Mouse (Mus musculus) limb, embryonic 14.5 days (tissue): ENCODE results near the gene Pigt. TPM values are rescaled to one million over a fixed set of nuclear protein-coding genes. Genes with fewer than 3 reads are reported as not detected.
A peak's percentile ranks its signal among the peaks of the same experiment; 100 is the strongest.

Experiments
- ATAC-seq: fragments of 200-750 bp; cut with Nextera tagmentation; 2 replicates; pipeline ENCODE4 v1.8.0; 2017; ENCODE audit warnings: low read depth, moderate number of reproducible peaks, moderate TSS enrichment; ENCODE audit not compliant: low FRiP score
- DNase-seq: peaks from one replicate; pipeline ENCODE4 v3.0.0-alpha.2; 2015; ENCODE audit warnings: low spot score
- H3K27ac ChIP-seq: fragments of 300-500 bp; sonication (generic); replicated peaks from 2 replicates; pipeline ENCODE4 v1.5.1; 2014; ENCODE audit warnings: low read depth, mild to moderate bottlenecking, low read length, moderate library complexity, mixed read lengths
- H3K27me3 ChIP-seq: fragments of 300-500 bp; sonication (generic); 2 replicates; pipeline ENCODE4 v1.6.1; 2014; ENCODE audit warnings: low read length, mixed read lengths; ENCODE audit not compliant: control insufficient read depth, insufficient read depth
- H3K36me3 ChIP-seq: fragments of 300-500 bp; sonication (generic); 2 replicates; pipeline ENCODE4 v1.6.1; 2014; ENCODE audit warnings: mild to moderate bottlenecking, low read length, moderate library complexity, mixed read lengths; ENCODE audit not compliant: control insufficient read depth, insufficient read depth
- H3K4me1 ChIP-seq: fragments of 300-500 bp; sonication (generic); 2 replicates; pipeline ENCODE4 v1.6.1; 2014; ENCODE audit warnings: antibody characterized with exemption, low read length, mixed read lengths; ENCODE audit not compliant: control insufficient read depth, insufficient read depth
- H3K4me2 ChIP-seq: fragments of 300-500 bp; sonication (generic); replicated peaks from 2 replicates; pipeline ENCODE4 v1.6.1; 2014; ENCODE audit warnings: low read depth, mild to moderate bottlenecking, low read length, moderate library complexity; ENCODE audit not compliant: severe bottlenecking
- H3K4me3 ChIP-seq: fragments of 300-500 bp; sonication (generic); replicated peaks from 2 replicates; pipeline ENCODE4 v1.5.1; 2014; ENCODE audit warnings: low read length
- H3K9ac ChIP-seq: fragments of 300-500 bp; sonication (generic); 2 replicates; pipeline ENCODE4 v1.6.1; 2014; ENCODE audit warnings: mild to moderate bottlenecking, low read depth, low read length, moderate library complexity; ENCODE audit not compliant: severe bottlenecking
- H3K9me3 ChIP-seq: fragments of 300-500 bp; sonication (generic); 2 replicates; pipeline ENCODE4 v1.6.1; 2016; ENCODE audit warnings: low read length; ENCODE audit not compliant: control insufficient read depth
- POLR2A ChIP-seq: fragments of 200-500 bp; IDR thresholded peaks from 2 replicates; pipeline ENCODE4 v1.8.0; 2012; ENCODE audit warnings: inconsistent platforms, mild to moderate bottlenecking, moderate library complexity, borderline replicate concordance; ENCODE audit not compliant: insufficient read depth, insufficient read length; ENCODE audit errors: extremely low read depth
- WGBS: fragments of 180-500 bp; shearing (Covaris S2); extraction: QIAGEN DNeasy Blood & Tissue Kit; methylation state at CpG from one replicate; pipeline ENCODE4 v1.1.7; 2014; 5-methylcytosine and 5-hydroxymethylcytosine counted together
- polyA plus RNA-seq, 2 experiments: library from polyadenylated mRNA; depleted of rRNA in 1 of 2; stranded (reverse) in 1 of 2; unstranded in 1 of 2; fragments of >200 nt; fragmentation: Nextera tagmentation in 1 of 2; extraction: Ambion mirVana in 1 of 2; gene quantifications; 2 replicates each; pipeline versions ENCODE4 v1.2.1 to v1.2.3; 2012 to 2014

Pigt gene
- polyA plus RNA-seq, 2 experiments = 72.4 to 99.5 TPM

DNA sequence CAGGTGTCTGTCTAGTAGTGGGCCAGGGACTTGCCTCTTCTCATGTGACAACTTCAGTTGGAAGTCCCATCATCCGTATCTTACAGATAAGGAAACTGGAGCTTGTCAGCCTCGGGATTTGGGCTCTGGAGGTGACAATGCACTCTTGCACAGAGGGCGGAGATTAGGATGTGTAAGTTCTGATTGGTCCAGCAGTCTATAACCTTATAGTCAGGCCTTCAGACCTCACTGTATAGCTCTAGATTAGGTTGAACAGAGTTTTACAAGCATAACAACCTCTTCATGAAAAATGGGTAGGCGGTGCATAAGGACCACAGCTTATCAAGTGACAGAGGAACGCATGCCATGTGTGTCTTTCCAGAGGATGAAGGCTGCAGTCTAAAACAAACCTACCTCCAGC lies 30.5 kb upstream of the Pigt start:
- Histone ChIP-seq H3K4me2 (no peak overlapping the region), H3K36me3 (peaks cover 29% of the 10 kb centered on the region), H3K9me3 (no peaks in the 10 kb centered on the region), H3K9ac (no peak overlapping the region), H3K27me3 (no peaks in the 10 kb centered on the region), H3K4me3 (no peak overlapping the region), H3K4me1 (peaks cover 4% of the 10 kb centered on the region), H3K27ac (no peak overlapping the region)
- WGBS = 79% methylated on average over 5 of the region's 5 CpGs
- no peak for TF ChIP-seq POLR2A
- DNase-seq = no peak
- no peak for ATAC-seq

DNA sequence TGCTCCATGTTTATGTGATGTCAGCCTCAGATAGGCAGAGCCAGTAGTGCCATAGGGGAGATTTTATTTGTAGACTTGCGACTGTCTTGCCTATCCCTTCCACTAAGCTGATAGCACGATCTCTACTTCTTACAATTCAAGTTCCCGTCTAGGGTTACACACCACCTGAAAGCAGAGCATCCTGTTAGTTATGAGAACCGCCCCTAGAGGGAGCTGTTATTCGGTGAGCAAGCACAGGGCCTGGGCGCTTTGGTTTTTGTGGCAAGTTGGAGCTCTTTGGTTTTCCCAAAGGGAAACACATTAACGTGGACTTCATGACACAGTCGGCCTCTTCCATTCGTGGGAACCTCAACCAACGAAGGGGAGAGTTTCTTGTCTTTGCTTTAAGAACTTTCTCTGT lies 27.1 kb upstream of the Pigt start:
- no peaks in the 10 kb centered on the region for H3K27me3 ChIP-seq
- H3K4me3 ChIP-seq = no peak overlapping the region
- H3K4me2 ChIP-seq = no peak overlapping the region
- no peaks in the 10 kb centered on the region for H3K9me3 ChIP-seq
- no peak overlapping the region for H3K9ac ChIP-seq
- TF ChIP-seq POLR2A = no peak
- H3K27ac ChIP-seq = no peak overlapping the region
- WGBS = 33% methylated on average over 10 of the region's 10 CpGs
- DNase-seq (no peak), ATAC-seq (no peak)
- no peaks in the 10 kb centered on the region for H3K4me1 ChIP-seq
- H3K36me3 ChIP-seq = peaks cover 14% of the 10 kb centered on the region; the same call in 1 of the 2 replicates

DNA sequence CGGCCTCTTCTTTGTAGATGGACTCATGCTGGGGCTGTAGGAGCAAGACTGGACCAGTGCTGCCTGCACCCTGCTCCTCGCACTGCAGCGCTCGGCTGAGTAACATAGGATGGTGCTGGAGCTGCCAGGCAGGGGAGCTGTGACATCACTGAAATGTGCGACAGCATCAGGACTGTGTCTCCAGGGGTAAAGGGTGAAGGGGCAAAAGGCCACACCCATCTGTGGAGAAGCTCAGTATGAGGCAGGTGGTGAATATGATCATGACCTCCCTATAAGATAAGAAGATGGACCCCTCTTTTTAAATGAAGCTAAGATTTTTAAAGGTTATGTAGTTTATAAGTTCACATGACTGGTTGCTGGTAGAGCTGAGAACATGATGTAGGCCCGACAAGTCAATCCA lies 23.7 kb upstream of the Pigt start, which contains the start of gene Trp53tg5:
Gene Trp53tg5, minus strand, starts transcription at position 101 of the 400 bp plus-strand sequence.
- H3K9ac ChIP-seq = no peak within 1 kb of the TSS
- H3K27me3 ChIP-seq = no peaks in the 10 kb centered on the region
- no peak within 1 kb of the TSS for H3K4me2 ChIP-seq
- no peak for TF ChIP-seq POLR2A
- ATAC-seq (no peak), DNase-seq (no peak)
- H3K27ac ChIP-seq = no peak within 1 kb of the TSS
- no peak within 1 kb of the TSS for H3K4me3 ChIP-seq
- no peaks in the 10 kb centered on the region for H3K4me1 ChIP-seq
- WGBS = 78% methylated on average over 6 of the region's 6 CpGs
- H3K36me3 ChIP-seq = peaks cover 9% of the 10 kb centered on the region; the same call in 1 of the 2 replicates
- no peaks in the 10 kb centered on the region for H3K9me3 ChIP-seq

DNA sequence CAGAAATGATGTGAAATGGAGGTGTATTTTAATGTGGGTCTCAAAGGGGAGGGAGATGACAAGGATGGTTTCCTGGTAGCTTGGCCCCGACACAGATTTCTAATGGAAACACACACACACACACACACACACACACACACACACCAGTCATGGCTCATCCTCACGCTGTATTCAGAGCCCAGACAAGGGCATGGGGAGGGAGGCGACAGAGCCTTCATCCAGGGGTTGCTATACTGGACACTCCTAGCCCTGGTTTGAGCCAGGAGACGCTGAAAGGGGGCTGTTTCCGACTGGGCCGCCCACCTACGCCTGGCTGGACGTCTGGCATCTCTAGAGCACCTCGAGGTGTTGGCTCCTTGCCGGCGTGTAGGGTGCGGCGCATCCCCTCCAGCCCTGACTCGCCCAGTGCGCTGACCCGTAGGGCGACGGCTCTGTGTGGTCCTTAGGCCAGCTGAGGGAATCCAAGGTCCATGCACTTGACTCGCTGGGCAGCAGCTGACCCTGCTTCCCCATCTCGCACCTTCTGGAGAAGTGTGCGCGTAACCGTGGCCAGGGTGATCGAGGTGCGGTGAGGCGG lies 11.6 kb upstream of the Pigt start, which contains the start of gene Dbndd2:
Gene Dbndd2, plus strand, starts transcription at position 426 of the 577 bp plus-strand sequence.
- H3K27me3 ChIP-seq = peaks cover 26% of the 10 kb centered on the region
- no peaks in the 10 kb centered on the region for H3K9me3 ChIP-seq
- peak within 1 kb of the TSS; percentile 66 for H3K9ac ChIP-seq
- ATAC-seq (peak; percentile 27), DNase-seq (no peak)
- TF ChIP-seq POLR2A = no peak
- peak within 1 kb of the TSS; percentile 71 for H3K4me3 ChIP-seq
- H3K4me2 ChIP-seq = peak within 1 kb of the TSS; percentile 100
- H3K27ac ChIP-seq = no peak within 1 kb of the TSS
- H3K4me1 ChIP-seq = 0 out of 2 replicates have a peak, but pooled peaks cover 5% of the 10 kb centered on the region
- WGBS = under 1% methylated on average over 26 of the region's 26 CpGs
- no peaks in the 10 kb centered on the region for H3K36me3 ChIP-seq

DNA sequence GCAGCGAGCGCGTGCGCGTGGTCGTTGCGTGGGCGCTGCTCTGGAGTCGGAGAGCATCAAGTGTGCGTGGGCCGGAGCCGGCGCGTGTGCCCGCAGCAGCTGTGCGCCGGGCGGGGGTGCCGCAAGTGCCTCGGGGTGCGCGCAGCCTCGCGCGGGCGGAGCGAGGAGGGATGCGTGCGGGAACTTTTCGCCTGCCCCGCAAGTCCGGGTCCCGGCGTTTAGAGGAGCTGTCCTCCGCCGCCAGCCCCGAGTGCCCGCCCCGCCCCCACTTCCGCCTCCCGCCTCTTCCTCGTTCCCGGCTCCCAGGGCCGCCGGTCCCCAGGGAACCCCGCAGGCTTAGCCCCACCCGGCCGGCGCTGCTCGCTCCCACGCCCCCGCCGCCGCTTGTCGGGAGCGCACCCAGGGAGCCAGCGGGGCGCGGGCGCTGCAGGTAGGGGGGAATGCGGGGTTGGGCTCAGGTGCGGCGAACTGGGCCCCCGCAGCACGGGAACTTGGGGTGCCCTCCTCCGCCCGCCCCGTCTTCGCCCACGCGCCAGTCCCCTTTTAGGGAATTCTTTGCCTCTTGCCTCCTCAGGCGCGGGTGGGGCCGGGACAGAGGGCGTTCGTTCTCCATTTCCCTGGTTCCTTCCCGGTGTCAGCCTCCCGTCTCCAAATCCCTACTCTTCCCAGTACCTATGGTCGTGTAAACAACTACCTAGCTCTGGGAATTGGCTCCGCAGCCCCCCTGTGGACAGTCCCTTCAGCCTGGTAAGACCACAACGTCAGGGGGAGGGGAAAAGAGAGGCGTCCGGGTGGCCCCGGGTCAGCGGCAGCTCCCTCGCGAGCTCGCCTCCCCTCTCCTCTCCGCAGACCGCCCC lies 10.8 kb upstream of the Pigt start:
- no peak for TF ChIP-seq POLR2A
- H3K36me3 ChIP-seq = no peaks in the 10 kb centered on the region
- no peaks in the 10 kb centered on the region for H3K9me3 ChIP-seq
- H3K9ac ChIP-seq = peak overlapping the region; percentile 66
- H3K27ac ChIP-seq = no peak overlapping the region
- peak overlapping the region; percentile 71 for H3K4me3 ChIP-seq
- DNase-seq (no peak), ATAC-seq (peak; percentile 19; the same call in 1 of the 2 replicates)
- WGBS = 0% methylated on average over 41 of the region's 90 CpGs
- 0 out of 2 replicates have a peak, but pooled peaks cover 5% of the 10 kb centered on the region for H3K4me1 ChIP-seq
- H3K27me3 ChIP-seq = peaks cover 26% of the 10 kb centered on the region
- H3K4me2 ChIP-seq = peak overlapping the region; percentile 100
